Mouse (Mus musculus) lung, postnatal 0 days (tissue): ENCODE measurements at regions not wholly inside any gene's neighbourhood (a gene's known extent, or its start where the extent isn't known, plus 50 kb on each side); places are given as distances from the start of the nearest gene placed in this dataset.

ENCODE experiments used
- CTCF ChIP-seq: IDR thresholded peaks from 2 replicates; pipeline ENCODE4 v1.5.1; 2016; ENCODE audit warnings: antibody characterized with exemption, mild to moderate bottlenecking
- EP300 ChIP-seq: IDR thresholded peaks from 2 replicates; pipeline ENCODE4 v1.6.1; 2016; ENCODE audit warnings: antibody characterized with exemption, mild to moderate bottlenecking, control low read depth

GRCm38 (mm10) chr14:46223008-46223407 is 156.2 kb upstream of the Gm15217 start:
- TF ChIP-seq CTCF (no peak), EP300 (no peak)
